ENCODE assay signal across 9 mouse cellular contexts in genomic region chr6:29506834-29507233, GRCm38 (mm10). TPM values are rescaled to one million over a fixed set of nuclear protein-coding genes. Genes with fewer than 3 reads are reported as not detected.
DNase-seq lines count a peak whose midpoint lies in the region; ATAC-seq and TF ChIP-seq lines count a peak whose summit lies in the region.
"Had no signal": no experiment of that assay in that cellular context is flagged by ENCODE, and none has a peak within 500 bp of the region (broad histone marks: within the 10 kb centered on the region; RNA-seq: fewer than 3 reads in every experiment).

No protein-coding gene starts in this region.

- peak overlapping the region; percentile 81 for H3K4me2 ChIP-seq in heart, embryonic 16.5 days (ENCODE audit: low read depth, low read length)
- peak overlapping the region; percentile 63 for H3K4me2 ChIP-seq in embryonic facial prominence, embryonic 12.5 days (replicated peaks)
- peak overlapping the region; percentile 66 for H3K4me2 ChIP-seq in hindbrain, embryonic 16.5 days (ENCODE audit: low read length)
- peak overlapping the region; percentile 66 for H3K4me2 ChIP-seq in midbrain, embryonic 12.5 days (replicated peaks)

- ATAC-seq in heart, embryonic 16.5 days (replicated peaks; ENCODE audit: extremely low read depth, insufficient read depth, low FRiP score): no peak
- ATAC-seq in embryonic facial prominence, embryonic 12.5 days (ENCODE audit: insufficient number of reproducible peaks, insufficient read depth, low FRiP score, low TSS enrichment): 0 out of 2 replicates have a peak, but pooled peaks have one; percentile 22
- ATAC-seq in hindbrain, embryonic 16.5 days: peak; percentile 16; the same call in 1 of the 2 replicates
- ATAC-seq in midbrain, embryonic 12.5 days (ENCODE audit: low FRiP score, low read depth): 0 out of 2 replicates have a peak, but pooled peaks have one; percentile 6

- H3K27me3 ChIP-seq in heart, embryonic 16.5 days (ENCODE audit: control insufficient read depth, insufficient read depth, low read length): peaks cover 10% of the 10 kb centered on the region; the same call in 1 of the 2 replicates
- H3K27me3 ChIP-seq in embryonic facial prominence, embryonic 12.5 days: 0 out of 2 replicates have a peak, but pooled peaks cover 3% of the 10 kb centered on the region
- peaks cover 16% of the 10 kb centered on the region for H3K27me3 ChIP-seq in hindbrain, embryonic 16.5 days (replicated peaks; ENCODE audit: control insufficient read depth, insufficient read depth, low read length)
- H3K27me3 ChIP-seq in midbrain, embryonic 12.5 days: peaks cover 51% of the 10 kb centered on the region

- no peaks in the 10 kb centered on the region for H3K36me3 ChIP-seq in heart, embryonic 16.5 days (ENCODE audit: control insufficient read depth, insufficient read depth)
- peaks cover 10% of the 10 kb centered on the region; the same call in 1 of the 2 replicates for H3K36me3 ChIP-seq in embryonic facial prominence, embryonic 12.5 days
- no peaks in the 10 kb centered on the region for H3K36me3 ChIP-seq in hindbrain, embryonic 16.5 days (ENCODE audit: control insufficient read depth, insufficient read depth, low read length)
- no peaks in the 10 kb centered on the region for H3K36me3 ChIP-seq in midbrain, embryonic 12.5 days

- H3K9me3 ChIP-seq in heart, embryonic 16.5 days (replicated peaks; ENCODE audit: control insufficient read depth, low read length): no peaks in the 10 kb centered on the region
- no peaks in the 10 kb centered on the region for H3K9me3 ChIP-seq in embryonic facial prominence, embryonic 12.5 days
- no peaks in the 10 kb centered on the region for H3K9me3 ChIP-seq in hindbrain, embryonic 16.5 days (ENCODE audit: control insufficient read depth, low read length)
- H3K9me3 ChIP-seq in midbrain, embryonic 12.5 days: no peaks in the 10 kb centered on the region

- H3K4me3 ChIP-seq in heart, embryonic 16.5 days (ENCODE audit: low read length): peak overlapping the region; percentile 66
- peak overlapping the region; percentile 71 for H3K4me3 ChIP-seq in embryonic facial prominence, embryonic 12.5 days
- H3K4me3 ChIP-seq in hindbrain, embryonic 16.5 days (ENCODE audit: low read length): peak overlapping the region; percentile 54
- H3K4me3 ChIP-seq in midbrain, embryonic 12.5 days: peak overlapping the region; percentile 52
- H3K4me3 ChIP-seq in layer of hippocampus, adult 2 months: no peak overlapping the region; the same call in 1 of the 2 replicates

- no peak overlapping the region for H3K27ac ChIP-seq in heart, embryonic 16.5 days (ENCODE audit: low read length)
- peak overlapping the region; percentile 18; the same call in 1 of the 2 replicates for H3K27ac ChIP-seq in embryonic facial prominence, embryonic 12.5 days
- no peak overlapping the region for H3K27ac ChIP-seq in hindbrain, embryonic 16.5 days (ENCODE audit: low read depth, low read length)
- no peak overlapping the region for H3K27ac ChIP-seq in midbrain, embryonic 12.5 days (replicated peaks)
- H3K27ac ChIP-seq in layer of hippocampus, adult 2 months: no peak overlapping the region

- TF ChIP-seq CTCF in layer of hippocampus, adult 2 months (conservative IDR thresholded peaks at IDR 0.05): no peak

- intact Hi-C loops in left cerebral cortex, postnatal 36 days (cut with DNase I): no loop called here

- peaks cover 2% of the 10 kb centered on the region for H3K4me1 ChIP-seq in heart, embryonic 16.5 days (ENCODE audit: control insufficient read depth, insufficient read depth, low read length)
- peaks cover 19% of the 10 kb centered on the region for H3K4me1 ChIP-seq in embryonic facial prominence, embryonic 12.5 days
- H3K4me1 ChIP-seq in hindbrain, embryonic 16.5 days (ENCODE audit: control insufficient read depth, insufficient read depth, low read depth, low read length): peaks cover 7% of the 10 kb centered on the region
- H3K4me1 ChIP-seq in midbrain, embryonic 12.5 days: peaks cover 13% of the 10 kb centered on the region

- no peak for DNase-seq in heart, adult 8-10 months (ENCODE audit: low spot score)
- no peak for DNase-seq in adrenal gland, postnatal 4 days (ENCODE audit: low spot score in 2 of 2)
- DNase-seq in left cerebral cortex, postnatal 36 days (ENCODE audit: low spot score in 2 of 2): no peak
- DNase-seq in layer of hippocampus, adult 2 months (ENCODE audit: low spot score in 2 of 2): no peak
- DNase-seq: adrenal gland, adult 2 months had no signal

- WGBS in heart, embryonic 16.5 days: 24% methylated on average over 8 of the region's 8 CpGs
- WGBS in embryonic facial prominence, embryonic 12.5 days: 21% methylated on average over 8 of the region's 8 CpGs
- 22% methylated on average over 8 of the region's 8 CpGs for WGBS in hindbrain, embryonic 16.5 days
- WGBS in midbrain, embryonic 12.5 days: 22% methylated on average over 8 of the region's 8 CpGs

- peak overlapping the region; percentile 1; the same call in 1 of the 2 replicates for H3K9ac ChIP-seq in heart, embryonic 16.5 days (ENCODE audit: low read length)
- peak overlapping the region; percentile 73 for H3K9ac ChIP-seq in embryonic facial prominence, embryonic 12.5 days
- H3K9ac ChIP-seq in hindbrain, embryonic 16.5 days (ENCODE audit: low read depth, low read length): no peak overlapping the region; the same call in 1 of the 2 replicates
- no peak overlapping the region for H3K9ac ChIP-seq in midbrain, embryonic 12.5 days (replicated peaks)

RNA-seq across cellular contexts. Expression of gene Kcp, which starts 0.9 kb away (rescaled TPM):
- 9.2 and 9.5 TPM in 2 replicates for polyA plus RNA-seq in heart, embryonic 16.5 days (2015; fragmentation: Nextera tagmentation; extraction: Ambion mirVana)
- 1 to 10 TPM; 2.0 to 4.8 (median 2.8) TPM for total RNA-seq in heart, adult 8-10 months (2022)
- 40.6 and 41.3 TPM in 2 replicates for polyA plus RNA-seq in embryonic facial prominence, embryonic 12.5 days (2016; fragmentation: Nextera tagmentation; extraction: Ambion mirVana)
- polyA plus RNA-seq in hindbrain, embryonic 16.5 days (2015; fragmentation: Nextera tagmentation; extraction: Ambion mirVana): 15.0 and 22.9 TPM in 2 replicates
- 13.7 and 17.2 TPM in 2 replicates for polyA plus RNA-seq in midbrain, embryonic 12.5 days (2016; fragmentation: Nextera tagmentation; extraction: Ambion mirVana)
- total RNA-seq in adrenal gland, postnatal 4 days (2021): 10 to 100 TPM in 1 of 2 experiments, 1 to 10 TPM in 1; 9.0 to 14.2 TPM
- 1 to 10 TPM in 1 of 2 experiments, under 1 TPM in 1; 0.54 to 1.9 TPM for total RNA-seq in left cerebral cortex, postnatal 36 days (2021)
- total RNA-seq in layer of hippocampus, adult 2 months (2021): 1 to 10 TPM; 1.1 to 2.0 TPM

RNA-seq across cellular contexts. Expression of gene Irf5, which starts 19.6 kb away (rescaled TPM):
- 5.4 and 5.7 TPM in 2 replicates for polyA plus RNA-seq in heart, embryonic 16.5 days (2015; fragmentation: Nextera tagmentation; extraction: Ambion mirVana)
- total RNA-seq in heart, adult 8-10 months (2022): 1 to 10 TPM; 2.0 to 4.0 (median 2.4) TPM
- polyA plus RNA-seq in embryonic facial prominence, embryonic 12.5 days (2016; fragmentation: Nextera tagmentation; extraction: Ambion mirVana): 2.7 and 3.1 TPM in 2 replicates
- polyA plus RNA-seq in hindbrain, embryonic 16.5 days (2015; fragmentation: Nextera tagmentation; extraction: Ambion mirVana): 2.2 and 3.3 TPM in 2 replicates
- 1.5 and 2.7 TPM in 2 replicates for polyA plus RNA-seq in midbrain, embryonic 12.5 days (2016; fragmentation: Nextera tagmentation; extraction: Ambion mirVana)
- total RNA-seq in adrenal gland, postnatal 4 days (2021): 1 to 10 TPM; 4.5 to 4.7 TPM
- total RNA-seq in left cerebral cortex, postnatal 36 days (2021): 1 to 10 TPM; 4.4 to 4.7 TPM
- 1 to 10 TPM; 3.8 to 5.1 TPM for total RNA-seq in layer of hippocampus, adult 2 months (2021)

RNA-seq across cellular contexts. Expression of gene Atp6v1fnb, which starts 35.6 kb away (rescaled TPM):
- not detected in 2 replicates for polyA plus RNA-seq in heart, embryonic 16.5 days (2015; fragmentation: Nextera tagmentation; extraction: Ambion mirVana)
- not detected for total RNA-seq in heart, adult 8-10 months (2022)
- polyA plus RNA-seq in embryonic facial prominence, embryonic 12.5 days (2016; fragmentation: Nextera tagmentation; extraction: Ambion mirVana): 0.36 and 0.41 TPM in 2 replicates
- polyA plus RNA-seq in hindbrain, embryonic 16.5 days (2015; fragmentation: Nextera tagmentation; extraction: Ambion mirVana): 0.56 TPM in 1 of 2 replicates, not detected in the other
- polyA plus RNA-seq in midbrain, embryonic 12.5 days (2016; fragmentation: Nextera tagmentation; extraction: Ambion mirVana): not detected in 2 replicates
- total RNA-seq in adrenal gland, postnatal 4 days (2021): 1 to 10 TPM in 1 of 2 experiments, under 1 TPM in 1; 0.92 to 1.1 TPM
- under 1 TPM; 0.49 to 0.63 TPM for total RNA-seq in left cerebral cortex, postnatal 36 days (2021)
- total RNA-seq in layer of hippocampus, adult 2 months (2021): under 1 TPM in 1 of 2 experiments, not detected in 1; 0.59 TPM
- polyA plus RNA-seq: adrenal gland, adult 2 months had no signal

RNA-seq across cellular contexts. Expression of gene Atp6v1f, which starts 39.3 kb away (rescaled TPM):
- polyA plus RNA-seq in heart, embryonic 16.5 days (2015; fragmentation: Nextera tagmentation; extraction: Ambion mirVana): 197 and 199 TPM in 2 replicates
- 100 to 1,000 TPM; 128 to 134 (median 131) TPM for total RNA-seq in heart, adult 8-10 months (2022)
- polyA plus RNA-seq in embryonic facial prominence, embryonic 12.5 days (2016; fragmentation: Nextera tagmentation; extraction: Ambion mirVana): 196 and 217 TPM in 2 replicates
- 341 and 394 TPM in 2 replicates for polyA plus RNA-seq in hindbrain, embryonic 16.5 days (2015; fragmentation: Nextera tagmentation; extraction: Ambion mirVana)
- 210 and 211 TPM in 2 replicates for polyA plus RNA-seq in midbrain, embryonic 12.5 days (2016; fragmentation: Nextera tagmentation; extraction: Ambion mirVana)
- total RNA-seq in adrenal gland, postnatal 4 days (2021): 100 to 1,000 TPM; 174 to 181 TPM
- total RNA-seq in left cerebral cortex, postnatal 36 days (2021): 100 to 1,000 TPM; 229 to 263 TPM
- 100 to 1,000 TPM; 245 to 247 TPM for total RNA-seq in layer of hippocampus, adult 2 months (2021)

Comparison
In these comparisons a context has a peak if more than half of its experiments do, and no peak if none do; other contexts are left out.
1. H3K9ac ChIP-seq: peak in heart, embryonic 16.5 days (single experiment) and embryonic facial prominence, embryonic 12.5 days (single experiment); none in hindbrain, embryonic 16.5 days (single experiment) and midbrain, embryonic 12.5 days (single experiment).
2. Peak in every context shown above with its lines, with median percentiles within 50 percentile points of each other: H3K4me2 ChIP-seq.